Mouse (Mus musculus) thymus, adult 2 months (tissue): ENCODE measurements around the gene Helz.

ENCODE experiments used
- CTCF ChIP-seq: fragments of 200-500 bp; IDR thresholded peaks from 2 replicates; pipeline ENCODE4 v1.5.1; 2012; ENCODE audit warnings: mild to moderate bottlenecking, control low read depth, low read length, moderate library complexity, borderline replicate concordance; ENCODE audit not compliant: control insufficient read depth, poor library complexity, insufficient read depth; ENCODE audit errors: extremely low read depth
- POLR2A ChIP-seq: fragments of 200-500 bp; IDR thresholded peaks from 2 replicates; pipeline ENCODE4 v1.6.1; 2012; ENCODE audit warnings: mild to moderate bottlenecking, low read length, control low read depth, moderate library complexity; ENCODE audit not compliant: control insufficient read depth, poor library complexity, insufficient read depth; ENCODE audit errors: extremely low read depth

DNA sequence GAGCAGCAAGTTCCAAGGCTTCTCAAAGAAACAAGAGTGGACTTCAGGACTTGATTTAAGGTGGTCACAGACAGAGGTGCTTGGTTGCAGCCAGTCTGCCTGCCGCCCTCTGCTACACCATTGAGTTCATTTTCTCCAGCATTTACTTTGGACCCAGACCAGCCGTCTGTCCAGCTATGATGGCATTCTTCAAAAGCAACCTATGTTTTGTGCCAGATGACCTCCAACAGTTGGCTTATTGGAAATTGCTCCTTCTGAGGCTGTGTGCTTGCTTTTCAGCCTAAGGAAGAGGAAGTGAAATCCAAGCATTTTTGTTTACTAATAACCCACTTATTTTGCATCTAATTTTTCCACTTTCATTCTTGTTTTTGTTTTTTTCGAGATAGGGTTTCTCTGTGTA lies 19.7 kb downstream of the Helz start:
- TF ChIP-seq POLR2A (no peak), CTCF (no peak)
